Mouse (Mus musculus) spleen, adult 12 weeks (tissue): ENCODE measurements around the gene Cacnb1.
A peak's percentile ranks its signal among the peaks of the same experiment; 100 is the strongest.

Source experiments
- DNase-seq: peaks from one replicate; pipeline ENCODE4 v3.0.0; 2022; ENCODE audit warnings: low spot score

Cacnb1 gene

GRCm38 (mm10) chr11:98040975-98041374 is 18.1 kb upstream of the Cacnb1 start:
- no peak for DNase-seq

- DNase-seq, result no peak
These were observed 15.0 kb upstream of the Cacnb1 start for GRCm38 (mm10) chr11:98037871-98038270.

- no peak for DNase-seq
These were observed 13.1 kb upstream of the Cacnb1 start for GRCm38 (mm10) chr11:98035977-98036377.

- DNase-seq, result no peak
These were observed 12.0 kb upstream of the Cacnb1 start for GRCm38 (mm10) chr11:98034840-98035239.

- DNase-seq, result no peak
These were observed 11.2 kb upstream of the Cacnb1 start for GRCm38 (mm10) chr11:98034061-98034460.

- peak; percentile 48 for DNase-seq
These were observed 8.6 kb upstream of the Cacnb1 start for GRCm38 (mm10) chr11:98031443-98031770.

GRCm38 (mm10) chr11:98030701-98031442 is 8.0 kb upstream of the Cacnb1 start:
- no peak for DNase-seq

- DNase-seq, result no peak
These were observed 5.0 kb upstream of the Cacnb1 start for GRCm38 (mm10) chr11:98027785-98028184.

- DNase-seq, result no peak
These were observed 4.5 kb upstream of the Cacnb1 start for GRCm38 (mm10) chr11:98027297-98027688.

- DNase-seq, result peak; percentile 87
These were observed 3.9 kb upstream of the Cacnb1 start, which contains the start of gene Rpl19 for GRCm38 (mm10) chr11:98026570-98027296. Gene Rpl19, plus strand, starts transcription at chr11:98026710.

- DNase-seq, result no peak
These were observed 3.4 kb upstream of the Cacnb1 start for GRCm38 (mm10) chr11:98026248-98026569.

- DNase-seq, result no peak
These were observed 1.7 kb upstream of the Cacnb1 start for GRCm38 (mm10) chr11:98024516-98024915.

GRCm38 (mm10) chr11:98022253-98022554 is 630 bp downstream of the Cacnb1 start:
- no peak for DNase-seq

- DNase-seq, result no peak
These were observed 1.1 kb downstream of the Cacnb1 start for GRCm38 (mm10) chr11:98021565-98022252.

GRCm38 (mm10) chr11:98021118-98021517 is 1.7 kb downstream of the Cacnb1 start:
- no peak for DNase-seq

GRCm38 (mm10) chr11:98020710-98021109 is 2.1 kb downstream of the Cacnb1 start:
- DNase-seq, result no peak

- DNase-seq, result no peak
These were observed 2.8 kb downstream of the Cacnb1 start for GRCm38 (mm10) chr11:98019883-98020610.

- no peak for DNase-seq
These were observed 3.8 kb downstream of the Cacnb1 start for GRCm38 (mm10) chr11:98018858-98019641.

GRCm38 (mm10) chr11:98018222-98018621 is 4.6 kb downstream of the Cacnb1 start:
- DNase-seq, result no peak

GRCm38 (mm10) chr11:98016824-98017223 is 6.0 kb downstream of the Cacnb1 start:
- DNase-seq, result no peak

GRCm38 (mm10) chr11:98016177-98016576 is 6.7 kb downstream of the Cacnb1 start:
- DNase-seq, result no peak

- DNase-seq, result no peak
These were observed 10.0 kb downstream of the Cacnb1 start for GRCm38 (mm10) chr11:98012831-98013230.
